Mouse (Mus musculus) Patski (cell line): ENCODE measurements around the gene Fam160a2. TPM values are rescaled to one million over a fixed set of nuclear protein-coding genes. Genes with fewer than 3 reads are reported as not detected.

Experiments used
- ATAC-seq: fragments of 100-300 bp; one replicate; pipeline ENCODE4 v1.8.0; 2021
- CTCF ChIA-PET: fragments of 350-600 bp; sonication (Branson Sonifier 250); formaldehyde crosslinking; loops from one replicate; lab custom pipeline; 2022; ENCODE audit warnings: inconsistent platforms; lab: Charles Lee
- POLR2A ChIA-PET: fragments of 350-600 bp; sonication (Branson Sonifier 250); formaldehyde crosslinking; loops from one replicate; lab custom pipeline; 2022; ENCODE audit warnings: antibody characterized with exemption, inconsistent platforms; lab: Charles Lee
- DNase-seq: peaks from one replicate; pipeline ENCODE4 v3.0.0-alpha.2; 2011; ENCODE audit warnings: low read depth, low spot score
- H3K27me3 ChIP-seq: fragments of 371-371 bp; one replicate; pipeline ENCODE4 v1.5.1; 2021
- CTCF ChIP-seq: fragments of 100-300 bp; IDR thresholded peaks from one replicate; pipeline ENCODE4 v1.5.1; 2021
- in situ Hi-C: fragments of 300-500 bp; cut with MboI; formaldehyde crosslinking; loops from 3 replicates; pipeline ENCODE4 v1.11.1; 2018; ENCODE audit warnings: low pct_unique_long_range_greater_than_20kb, mixed read lengths
- polyA plus RNA-seq: library from polyadenylated mRNA; unstranded; gene quantifications from one replicate; pipeline ENCODE4 v1.2.3, GENCODE M21; 2021

The Fam160a2 gene
- 24.4 TPM for polyA plus RNA-seq

DNA sequence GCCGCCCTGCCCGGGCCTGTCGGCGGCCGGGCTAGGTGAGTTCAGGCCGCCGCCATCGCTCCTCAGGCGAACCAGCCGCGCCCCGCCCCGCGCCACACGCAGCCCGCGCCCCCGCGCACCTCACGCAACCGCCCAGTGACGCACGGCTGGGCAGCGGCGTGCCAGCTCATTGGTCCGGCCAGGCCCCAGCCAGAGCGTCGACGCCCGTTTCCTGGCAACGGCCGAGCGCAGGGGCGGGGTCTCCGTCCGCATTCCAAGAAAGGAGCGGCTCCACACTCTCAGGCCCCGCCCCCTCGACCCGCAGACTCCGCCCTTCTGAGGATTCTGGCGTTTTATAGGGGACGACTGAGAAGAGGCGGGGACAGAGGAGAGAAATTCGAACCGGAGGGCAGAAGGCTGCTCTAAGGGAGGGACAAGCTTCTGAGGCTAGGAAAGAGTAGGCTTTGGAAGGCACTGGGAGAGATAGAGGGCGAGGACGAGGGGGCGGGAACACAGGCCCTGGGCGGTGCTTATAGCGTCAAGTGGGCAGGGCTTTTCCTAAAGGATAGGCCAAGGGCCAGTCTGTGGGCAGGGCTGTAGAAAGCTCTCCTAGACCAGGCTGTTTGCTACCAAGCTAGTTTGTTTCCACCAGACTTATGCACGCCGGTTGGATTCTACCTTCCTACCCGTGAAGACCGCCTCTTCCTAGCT, at the start of gene Fam160a2:
Gene Fam160a2 (minus strand): TSS at position 120 of the 690 bp plus-strand sequence.
- in situ Hi-C loops = loop anchor here (10.0 to 25.0 kb wide), 2 partner anchors 237 to 335 kb away; partner anchors contain the start of genes Arfip2, Gm45799, Ilk and Rrp8
- CTCF ChIA-PET = interaction anchor here (1.2 to 1.8 kb wide), 5 partner anchors 12 to 129 kb away, joined by 3 to 7 read pairs (median 4); no protein-coding TSS in a partner anchor

GRCm38 (mm10) chr7:105445076-105445475, 45.2 kb upstream of the Fam160a2 start:
- POLR2A ChIA-PET = no interaction called here

More for the DNA sequence above, at the start of gene Fam160a2:
- no peak for TF ChIP-seq CTCF
- POLR2A ChIA-PET = interaction anchor here (0.9 kb wide), 1 partner anchor 111 kb away, joined by 3 read pairs; no protein-coding TSS in a partner anchor
- no peaks in the 10 kb centered on the region for H3K27me3 ChIP-seq
- ATAC-seq = peak; percentile 99
- DNase-seq = peak; percentile 97

GRCm38 (mm10) chr7:105441426-105441825, 41.6 kb upstream of the Fam160a2 start:
- DNase-seq = no peak
- ChIA-PET CTCF (no interaction called here), POLR2A (no interaction called here)
- in situ Hi-C loops = no loop called here
- H3K27me3 ChIP-seq = no peaks in the 10 kb centered on the region
- TF ChIP-seq CTCF = no peak
- ATAC-seq = no peak

More at GRCm38 (mm10) chr7:105445076-105445475, 45.2 kb upstream of the Fam160a2 start:
- no peak for ATAC-seq
- in situ Hi-C loops = no loop called here
- CTCF ChIA-PET = interaction anchor here (1.8 kb wide), 1 partner anchor 33 kb away, joined by 5 read pairs; no protein-coding TSS in a partner anchor
- H3K27me3 ChIP-seq = no peaks in the 10 kb centered on the region
- TF ChIP-seq CTCF = no peak
- DNase-seq = no peak

GRCm38 (mm10) chr7:105437979-105438772, 38.3 kb upstream of the Fam160a2 start:
- DNase-seq (no peak), ATAC-seq (no peak)
- no peaks in the 10 kb centered on the region for H3K27me3 ChIP-seq
- POLR2A ChIA-PET = no interaction called here
- CTCF ChIA-PET = interaction anchor here (1.3 kb wide), 1 partner anchor 40 kb away, joined by 3 read pairs; no protein-coding TSS in a partner anchor
- TF ChIP-seq CTCF = no peak
- in situ Hi-C loops = no loop called here

- ChIA-PET CTCF (no interaction called here), POLR2A (interaction anchor here (0.8 kb wide), 1 partner anchor 13 kb away, joined by 3 read pairs; no protein-coding TSS in a partner anchor)
- in situ Hi-C loops = no loop called here
- no peaks in the 10 kb centered on the region for H3K27me3 ChIP-seq
- TF ChIP-seq CTCF = no peak
- no peak for DNase-seq
- ATAC-seq = no peak
Observed at GRCm38 (mm10) chr7:105434798-105435197, 34.9 kb upstream of the Fam160a2 start.

DNA sequence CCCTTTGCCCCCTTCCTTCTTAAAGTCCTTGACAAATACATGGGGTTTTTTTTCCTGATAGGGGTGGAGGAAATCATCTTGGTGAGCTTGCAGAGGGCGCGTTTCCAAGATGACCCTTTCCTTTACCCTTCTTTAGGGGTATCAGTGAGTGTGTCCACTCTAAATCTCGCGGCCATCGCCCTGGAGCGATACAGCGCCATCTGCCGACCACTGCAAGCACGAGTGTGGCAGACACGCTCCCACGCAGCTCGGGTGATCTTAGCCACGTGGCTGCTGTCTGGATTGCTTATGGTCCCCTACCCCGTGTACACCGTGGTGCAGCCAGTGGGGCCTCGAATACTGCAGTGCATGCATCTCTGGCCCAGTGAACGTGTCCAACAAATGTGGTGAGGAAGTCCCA, 34.0 kb upstream of the Fam160a2 start:
- POLR2A ChIA-PET = no interaction called here
- CTCF ChIA-PET = no interaction called here
- no peak for DNase-seq
- TF ChIP-seq CTCF = no peak
- no peak for ATAC-seq
- H3K27me3 ChIP-seq = no peaks in the 10 kb centered on the region
- in situ Hi-C loops = no loop called here

DNA sequence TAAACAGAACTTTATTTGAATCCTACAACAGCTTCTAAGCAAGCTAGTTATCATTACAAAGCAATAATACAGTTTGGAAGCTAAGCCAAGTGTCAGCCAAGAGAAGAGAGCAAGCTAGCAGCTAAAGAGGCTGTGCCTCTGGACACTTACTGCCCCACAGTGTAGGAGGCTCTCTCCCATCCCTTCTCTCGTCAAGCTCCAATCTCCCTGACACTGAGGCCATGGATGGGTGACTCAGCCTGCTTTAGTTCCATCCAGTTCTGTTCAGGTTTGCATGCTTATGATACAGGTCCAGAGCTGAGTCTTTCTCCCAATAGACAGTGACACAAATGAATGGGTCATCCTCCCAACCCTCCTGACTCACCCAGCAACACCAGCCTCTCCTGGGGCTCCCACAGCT, 32.2 kb upstream of the Fam160a2 start:
- no peak for DNase-seq
- in situ Hi-C loops = no loop called here
- no peak for ATAC-seq
- ChIA-PET POLR2A (no interaction called here), CTCF (no interaction called here)
- TF ChIP-seq CTCF = no peak
- no peaks in the 10 kb centered on the region for H3K27me3 ChIP-seq

DNA sequence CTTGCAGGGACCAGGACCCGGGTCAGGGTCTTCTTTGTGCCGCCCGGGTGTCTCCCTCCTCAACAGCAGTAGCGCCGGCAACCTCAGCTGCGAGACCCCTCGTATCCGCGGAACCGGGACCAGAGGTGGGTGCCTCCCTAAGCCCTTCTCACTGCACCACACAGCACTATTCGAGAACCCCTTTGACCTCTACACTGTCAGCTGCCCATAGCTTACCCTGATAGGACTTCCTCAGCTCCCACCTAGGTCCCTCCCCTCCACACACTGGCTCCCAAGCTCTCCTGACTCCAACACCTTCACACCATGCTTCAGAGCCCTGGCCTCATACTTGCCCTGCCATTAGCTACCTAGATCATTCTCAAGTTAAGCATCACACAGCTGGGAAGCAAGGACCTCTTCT, 26.2 kb upstream of the Fam160a2 start:
- no peak for ATAC-seq
- TF ChIP-seq CTCF = no peak
- in situ Hi-C loops = no loop called here
- no peak for DNase-seq
- H3K27me3 ChIP-seq = peaks cover 8% of the 10 kb centered on the region
- ChIA-PET CTCF (interaction anchor here (1.1 to 1.7 kb wide), 3 partner anchors 14 to 52 kb away, joined by 3 to 5 read pairs (median 4); no protein-coding TSS in a partner anchor), POLR2A (no interaction called here)

- in situ Hi-C loops = no loop called here
- no peak for TF ChIP-seq CTCF
- CTCF ChIA-PET = interaction anchor here (1.3 to 1.7 kb wide), 2 partner anchors 14 to 18 kb away, joined by 4 to 5 read pairs; no protein-coding TSS in a partner anchor
- peaks cover 8% of the 10 kb centered on the region for H3K27me3 ChIP-seq
- no peak for DNase-seq
- no peak for ATAC-seq
- POLR2A ChIA-PET = no interaction called here
Observed at GRCm38 (mm10) chr7:105425424-105426043, 25.7 kb upstream of the Fam160a2 start, which contains the start of gene Cckbr. TSS of gene Cckbr (plus strand) at chr7:105425731.

- no peak for TF ChIP-seq CTCF
- DNase-seq (no peak), ATAC-seq (no peak)
- CTCF ChIA-PET = interaction anchor here (1.3 kb wide), 1 partner anchor 13 kb away, joined by 4 read pairs; no protein-coding TSS in a partner anchor
- in situ Hi-C loops = loop anchor here (5.0 kb wide), 1 partner anchor 48 kb away; no protein-coding TSS in a partner anchor
- POLR2A ChIA-PET = no interaction called here
- peaks cover 8% of the 10 kb centered on the region for H3K27me3 ChIP-seq
Observed at GRCm38 (mm10) chr7:105424368-105424767, 24.5 kb upstream of the Fam160a2 start.
